Mouse (Mus musculus): ENCODE data around the gene Myadm.

- peak; percentile 27; the same call in 1 of the 2 replicates for TF ChIP-seq CTCF (conservative IDR thresholded peaks at IDR 0.05; ENCODE audit: insufficient read depth, insufficient read length, low read depth, low read length)
- no peak for TF ChIP-seq POLR2A (IDR thresholded peaks at IDR 0.05; ENCODE audit: low read depth, low read length)
Observed at GRCm38 (mm10) chr7:3302556-3303275, 13.8 kb downstream of the Myadm start.

All from kidney, adult 2 months (tissue).